Comparison of ENCODE assay signal across 7 mouse cellular contexts in genomic region chr16:91073163-91073892, GRCm38 (mm10). TPM values are rescaled to one million over a fixed set of nuclear protein-coding genes. Genes with fewer than 3 reads are reported as not detected.
DNase-seq lines count a peak whose midpoint lies in the region; ATAC-seq lines count a peak whose summit lies in the region.

No protein-coding gene starts in this region.

- no peaks in the 10 kb centered on the region for H3K27me3 ChIP-seq in embryonic facial prominence, embryonic 11.5 days (ENCODE audit: control insufficient read depth, insufficient read depth, low read length)
- H3K27me3 ChIP-seq in midbrain, embryonic 12.5 days, result peaks cover 18% of the 10 kb centered on the region

- no peaks in the 10 kb centered on the region for H3K36me3 ChIP-seq in embryonic facial prominence, embryonic 11.5 days (replicated peaks; ENCODE audit: control insufficient read depth, insufficient read depth, low read depth, low read length)
- no peaks in the 10 kb centered on the region for H3K36me3 ChIP-seq in midbrain, embryonic 12.5 days

- H3K27ac ChIP-seq in embryonic facial prominence, embryonic 11.5 days (replicated peaks; ENCODE audit: low read depth, low read length), result no peak overlapping the region
- H3K27ac ChIP-seq in midbrain, embryonic 12.5 days (replicated peaks), result no peak overlapping the region

- no peaks in the 10 kb centered on the region for H3K4me1 ChIP-seq in embryonic facial prominence, embryonic 11.5 days (ENCODE audit: control insufficient read depth, insufficient read depth, low read length)
- peaks cover 11% of the 10 kb centered on the region for H3K4me1 ChIP-seq in midbrain, embryonic 12.5 days

- peak; percentile 94 for ATAC-seq in embryonic facial prominence, embryonic 11.5 days (replicated peaks; ENCODE audit: insufficient number of reproducible peaks, low FRiP score, low TSS enrichment, low read depth)
- ATAC-seq in midbrain, embryonic 12.5 days (ENCODE audit: low FRiP score, low read depth), result peak; percentile 96

- no peaks in the 10 kb centered on the region for H3K9me3 ChIP-seq in embryonic facial prominence, embryonic 11.5 days (replicated peaks; ENCODE audit: control insufficient read depth, low read length)
- H3K9me3 ChIP-seq in midbrain, embryonic 12.5 days, result no peaks in the 10 kb centered on the region

- no peak overlapping the region for H3K9ac ChIP-seq in embryonic facial prominence, embryonic 11.5 days (replicated peaks; ENCODE audit: low read length)
- no peak overlapping the region for H3K9ac ChIP-seq in midbrain, embryonic 12.5 days (replicated peaks)

- intact Hi-C loops in left cerebral cortex, postnatal 4 days (cut with DNase I), result no loop called here

- 48% methylated on average over 22 of the region's 24 CpGs for WGBS in embryonic facial prominence, embryonic 11.5 days
- WGBS in midbrain, embryonic 12.5 days, result 53% methylated on average over 17 of the region's 24 CpGs

- H3K4me2 ChIP-seq in embryonic facial prominence, embryonic 11.5 days (ENCODE audit: low read depth, low read length), result no peak overlapping the region
- peak overlapping the region; percentile 32 for H3K4me2 ChIP-seq in midbrain, embryonic 12.5 days (replicated peaks)

- no peak overlapping the region for H3K4me3 ChIP-seq in embryonic facial prominence, embryonic 11.5 days (ENCODE audit: low read depth, low read length)
- no peak overlapping the region for H3K4me3 ChIP-seq in midbrain, embryonic 12.5 days

- peak; percentile 94 for DNase-seq in adrenal gland, postnatal 14 days
- DNase-seq in embryonic facial prominence, embryonic 11.5 days (ENCODE audit: low spot score), result peak; percentile 94
- DNase-seq in heart, adult 11 months, result peak; percentile 98
- peak; percentile 84 for DNase-seq in kidney, adult 11 months
- peak; percentile 94 for DNase-seq in left cerebral cortex, postnatal 4 days
- DNase-seq in skeletal muscle tissue, adult 2 months (ENCODE audit: low read depth, low spot score), result peak; percentile 82

RNA-seq across cellular contexts. Expression of gene 4932438H23Rik, which starts 21.6 kb away (rescaled TPM):
- total RNA-seq in adrenal gland, postnatal 14 days (2021), result not detected in 2 replicates
- polyA plus RNA-seq in embryonic facial prominence, embryonic 11.5 days (2014; fragmentation: Nextera tagmentation; extraction: Ambion mirVana), result not detected in 2 replicates
- under 1 TPM; 0.40 to 0.44 TPM for total RNA-seq in left cerebral cortex, postnatal 4 days (2021)
- 0.10 and 0.28 TPM in 2 replicates for polyA plus RNA-seq in midbrain, embryonic 12.5 days (2016; fragmentation: Nextera tagmentation; extraction: Ambion mirVana)

RNA-seq across cellular contexts. Expression of gene Paxbp1, which starts 29.0 kb away (rescaled TPM):
- total RNA-seq in adrenal gland, postnatal 14 days (2021), result 52.7 and 54.6 TPM in 2 replicates
- 79.8 and 84.3 TPM in 2 replicates for polyA plus RNA-seq in embryonic facial prominence, embryonic 11.5 days (2014; fragmentation: Nextera tagmentation; extraction: Ambion mirVana)
- total RNA-seq in left cerebral cortex, postnatal 4 days (2021), result 10 to 100 TPM; 91.2 to 94.8 TPM
- 114 and 118 TPM in 2 replicates for polyA plus RNA-seq in midbrain, embryonic 12.5 days (2016; fragmentation: Nextera tagmentation; extraction: Ambion mirVana)
